Mouse (Mus musculus) CD4-positive, CD25-positive, alpha-beta regulatory T cell, adult 4 months (primary cell): ENCODE measurements at regions not wholly inside any gene's neighbourhood (a gene's known extent, or its start where the extent isn't known, plus 50 kb on each side); places are given as distances from the start of the nearest gene placed in this dataset.

Source experiments
- ATAC-seq: one replicate; pipeline ENCODE4 v1.8.0; 2017

GRCm38 (mm10) chr17:88316213-88316967 lies 124.1 kb upstream of the Foxn2 start:
- peak; percentile 53 for ATAC-seq

DNA sequence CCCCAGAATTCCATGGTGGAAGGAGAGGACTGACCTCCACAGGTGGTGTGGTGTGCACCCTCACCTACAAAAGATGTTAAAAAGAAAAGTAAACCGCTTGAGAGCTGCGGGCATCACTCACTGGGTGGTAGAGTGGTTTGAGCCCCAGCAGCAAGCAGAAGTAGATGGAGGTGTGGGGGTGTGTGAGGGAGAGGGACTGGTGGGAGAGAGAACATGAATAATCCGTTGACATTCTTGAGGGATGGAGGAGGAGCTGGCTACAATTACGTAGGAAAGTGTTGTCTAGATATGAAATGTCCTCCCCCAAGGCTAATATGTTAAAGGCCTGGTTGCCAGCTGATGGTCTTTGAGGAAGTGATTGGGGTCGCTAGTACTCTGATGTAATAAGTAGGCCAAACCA lies 123.2 kb upstream of the Foxn2 start:
- ATAC-seq = no peak

GRCm38 (mm10) chr17:88317806-88318205 lies 122.7 kb upstream of the Foxn2 start:
- ATAC-seq = no peak

DNA sequence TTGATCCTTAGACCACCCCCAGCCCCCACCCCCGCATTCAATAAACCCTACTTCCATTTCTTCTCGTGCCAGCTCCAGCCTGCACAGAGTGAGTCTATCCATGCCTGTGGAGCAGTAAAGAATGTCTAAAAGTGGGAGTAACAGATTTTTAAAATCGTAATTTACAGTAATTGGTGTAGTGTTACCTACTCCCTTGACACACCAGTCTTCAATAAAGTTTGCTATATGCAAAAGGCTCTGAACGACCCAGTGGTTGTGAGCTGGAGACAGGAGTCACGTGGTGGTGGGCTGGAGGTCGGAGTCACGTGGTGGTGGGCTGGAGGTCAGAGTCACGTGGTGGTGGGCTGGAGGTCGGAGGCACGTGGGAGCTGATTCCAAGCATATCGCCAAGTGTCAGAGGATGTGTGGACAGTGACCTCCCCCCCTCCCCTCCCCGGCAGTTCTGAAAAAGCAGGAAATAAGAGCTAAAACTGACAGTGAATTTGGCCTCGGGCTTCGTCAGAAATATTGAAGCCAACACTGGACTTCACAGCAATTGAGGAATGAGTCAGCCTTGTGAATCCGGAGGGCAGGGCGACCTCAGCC lies 122.2 kb upstream of the Foxn2 start:
- ATAC-seq = no peak

GRCm38 (mm10) chr17:88318936-88319335 lies 121.6 kb upstream of the Foxn2 start:
- ATAC-seq = no peak

- no peak for ATAC-seq
Observed at GRCm38 (mm10) chr17:88320686-88321085, 119.8 kb upstream of the Foxn2 start.

DNA sequence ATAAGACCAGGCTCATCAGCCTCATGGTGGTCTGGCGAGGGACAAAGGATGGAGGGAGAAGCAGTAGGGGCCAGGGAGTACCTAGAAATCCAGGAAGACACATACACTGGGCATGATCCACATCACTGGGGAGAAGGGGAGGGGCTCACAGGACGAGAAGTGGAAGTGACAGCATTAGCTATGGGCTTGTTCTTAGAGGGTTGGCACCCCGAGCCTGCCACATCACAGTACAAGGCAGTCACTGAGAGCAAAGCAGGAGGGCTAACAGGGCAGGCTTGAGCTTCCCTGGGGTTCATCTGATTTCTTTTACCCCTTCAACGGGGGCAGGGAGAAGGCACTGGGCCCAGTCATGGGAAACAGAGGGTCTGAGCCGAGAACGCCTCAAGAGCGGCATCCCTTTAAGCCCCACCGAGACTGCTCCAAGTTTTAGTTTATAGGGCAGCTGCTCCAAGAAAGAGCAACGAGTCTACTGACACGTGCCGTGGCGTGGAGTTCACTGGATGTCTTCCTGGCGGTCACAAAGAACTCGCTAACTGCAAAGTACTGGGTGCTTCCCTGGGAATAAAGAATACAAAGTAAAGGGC lies 115.1 kb upstream of the Foxn2 start:
- ATAC-seq = no peak

GRCm38 (mm10) chr17:88325910-88326739 lies 114.4 kb upstream of the Foxn2 start:
- no peak for ATAC-seq

- peak; percentile 73 for ATAC-seq
Observed at GRCm38 (mm10) chr17:88326740-88327123, 113.8 kb upstream of the Foxn2 start.

GRCm38 (mm10) chr17:88327791-88328190 lies 112.7 kb upstream of the Foxn2 start:
- ATAC-seq = no peak

- ATAC-seq = no peak
Observed at GRCm38 (mm10) chr17:88328807-88329206, 111.7 kb upstream of the Foxn2 start.

DNA sequence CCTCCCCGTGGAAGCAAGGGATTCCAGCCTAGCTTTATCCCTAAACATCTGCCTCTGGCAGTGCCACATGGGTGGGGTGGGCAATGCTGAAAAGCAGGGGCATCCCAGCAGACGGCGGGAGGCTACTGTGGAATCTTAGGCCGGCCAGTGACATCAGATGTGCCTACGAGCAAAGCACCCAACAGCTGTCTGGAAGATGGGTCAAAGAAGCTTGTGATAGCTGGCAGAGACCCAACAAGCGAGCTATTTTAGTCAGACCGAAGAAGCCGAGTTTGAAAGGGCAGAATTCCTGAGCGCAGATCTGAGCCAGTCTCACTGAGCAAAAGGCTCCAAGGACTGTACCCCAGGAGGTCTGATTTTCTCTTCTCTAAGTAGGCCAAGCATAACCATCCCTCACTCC lies 110.8 kb upstream of the Foxn2 start:
- ATAC-seq = no peak

DNA sequence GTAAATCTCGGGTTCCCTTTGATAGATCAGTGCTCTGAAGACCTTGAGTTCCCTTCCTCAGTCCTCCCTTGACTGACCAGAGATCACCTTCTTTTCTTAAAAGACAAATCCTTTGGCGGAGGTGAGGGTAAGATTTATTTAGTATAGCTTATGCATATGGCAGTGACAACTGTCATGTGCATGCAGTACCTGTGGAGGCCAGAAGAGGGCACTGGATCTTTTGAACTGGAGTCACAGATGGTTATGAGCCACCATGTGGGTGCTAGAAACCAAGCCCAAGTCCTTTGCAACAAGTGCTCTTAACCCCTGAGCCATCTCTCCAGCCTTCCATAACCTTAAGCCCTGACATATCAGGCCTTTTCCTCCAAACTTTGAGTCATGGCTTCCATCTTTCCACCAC lies 110.4 kb upstream of the Foxn2 start:
- ATAC-seq = no peak

DNA sequence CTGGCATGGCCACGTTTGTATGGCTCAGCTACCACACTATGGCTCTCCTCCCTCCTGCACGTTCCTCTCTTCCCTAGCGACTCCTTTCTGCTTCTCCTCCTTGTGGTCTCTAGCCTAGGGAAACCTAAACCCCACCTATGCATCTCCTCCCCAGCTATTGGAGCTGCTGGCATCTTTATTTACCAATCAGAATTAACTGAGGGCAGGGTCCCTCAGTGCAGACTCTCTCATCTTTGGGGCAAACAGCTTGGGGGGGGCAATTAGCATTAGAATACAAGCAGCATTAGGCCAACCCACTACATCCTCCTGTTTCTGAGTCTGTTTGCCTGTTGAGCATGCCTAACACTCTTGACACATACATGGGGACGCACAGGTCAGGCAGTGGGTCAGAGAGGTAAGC lies 106.7 kb upstream of the Foxn2 start:
- no peak for ATAC-seq

DNA sequence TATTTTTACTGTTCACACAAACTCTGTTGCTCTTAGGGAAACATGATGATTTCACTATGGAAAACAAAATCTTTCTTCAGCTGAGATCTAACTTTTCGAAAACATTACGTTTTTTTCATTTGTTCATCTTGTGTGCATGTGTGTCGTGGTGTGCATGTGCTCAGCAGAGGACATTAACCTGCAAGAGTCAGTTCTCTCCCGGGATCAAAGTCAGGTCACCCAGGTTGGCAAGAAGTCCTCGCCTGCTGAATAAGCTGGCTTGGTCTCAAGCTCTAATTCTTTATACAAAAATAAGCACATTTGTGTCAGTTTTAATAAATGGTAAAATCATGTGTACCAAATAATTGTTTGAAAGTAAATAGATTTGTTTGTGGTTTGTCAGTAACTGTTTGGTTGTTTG lies 105.2 kb upstream of the Foxn2 start:
- ATAC-seq = no peak

GRCm38 (mm10) chr17:88336140-88336769 lies 104.3 kb upstream of the Foxn2 start:
- ATAC-seq = no peak

DNA sequence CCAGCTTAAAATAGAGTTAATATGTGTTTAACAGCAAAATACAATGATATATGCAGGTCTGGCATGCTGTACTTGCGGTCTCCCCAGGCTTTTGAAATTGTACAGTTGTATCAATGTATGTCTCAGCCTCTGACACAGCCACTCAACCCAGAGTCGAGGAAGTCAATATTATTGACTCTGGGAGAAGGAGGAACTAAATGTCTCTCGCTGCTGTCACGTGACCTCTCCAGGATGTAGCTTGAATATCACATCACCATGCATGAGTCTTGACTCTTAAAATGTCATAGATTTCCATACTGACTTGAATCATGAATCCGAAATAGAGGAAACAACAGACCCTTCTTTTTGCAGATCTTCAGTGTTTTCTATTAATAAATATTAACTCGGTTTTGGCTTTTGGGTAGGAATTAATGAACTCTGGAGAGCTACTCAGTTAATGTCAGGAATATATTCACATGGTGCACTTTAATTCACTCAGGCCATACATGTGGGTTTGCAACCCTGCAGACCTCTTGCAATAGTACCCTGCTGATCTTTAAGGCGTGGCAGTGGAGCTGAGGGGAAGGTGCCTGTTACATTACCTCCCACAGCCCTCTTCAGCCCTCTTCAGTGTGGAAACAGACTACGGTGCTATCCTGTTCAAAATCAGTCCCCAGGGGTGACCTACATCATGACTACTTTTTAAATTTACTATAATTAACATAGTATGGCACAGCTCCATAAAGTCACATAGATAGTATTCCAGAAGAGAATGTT lies 102.7 kb upstream of the Foxn2 start:
- peak; percentile 94 for ATAC-seq

DNA sequence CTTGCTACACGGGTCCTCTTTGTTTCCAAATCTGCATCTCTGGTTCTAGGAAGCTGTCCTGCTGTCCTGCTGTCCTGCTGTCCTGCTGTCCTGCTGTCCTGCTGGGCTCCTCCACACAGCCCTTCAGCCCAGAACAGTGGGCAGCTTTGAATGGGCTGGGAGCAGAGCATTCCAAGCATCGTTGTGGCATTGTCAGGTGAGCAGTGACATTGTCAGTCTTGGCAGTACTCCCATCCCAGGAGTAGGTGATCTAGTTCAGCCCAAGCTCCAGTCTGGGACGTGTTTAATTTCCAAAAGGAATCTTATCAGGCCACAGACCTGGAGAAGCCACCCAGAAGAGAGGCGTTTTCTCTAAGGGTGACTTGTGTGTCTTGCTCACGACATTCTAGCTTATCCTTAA lies 99.4 kb upstream of the Foxn2 start:
- no peak for ATAC-seq

DNA sequence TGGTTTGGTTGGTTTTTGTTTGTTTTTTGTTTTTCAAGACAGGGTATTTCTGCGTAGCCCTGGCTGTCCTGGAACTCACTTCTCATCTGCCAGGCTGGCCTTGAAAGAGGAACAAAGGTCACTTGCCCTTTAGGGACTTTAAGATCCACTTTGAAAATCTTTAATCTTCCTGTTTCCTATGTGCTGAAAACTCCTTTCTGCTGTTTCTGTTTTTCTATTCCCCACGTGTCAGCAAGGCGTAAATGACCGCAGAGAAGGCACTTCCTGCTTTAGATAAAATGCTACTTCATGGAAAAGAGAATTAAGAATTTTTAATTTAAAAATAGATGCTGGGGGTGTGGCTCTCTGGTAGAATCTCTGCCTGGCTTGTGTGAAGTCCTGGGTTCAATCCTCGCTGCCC lies 98.9 kb upstream of the Foxn2 start:
- ATAC-seq = no peak

DNA sequence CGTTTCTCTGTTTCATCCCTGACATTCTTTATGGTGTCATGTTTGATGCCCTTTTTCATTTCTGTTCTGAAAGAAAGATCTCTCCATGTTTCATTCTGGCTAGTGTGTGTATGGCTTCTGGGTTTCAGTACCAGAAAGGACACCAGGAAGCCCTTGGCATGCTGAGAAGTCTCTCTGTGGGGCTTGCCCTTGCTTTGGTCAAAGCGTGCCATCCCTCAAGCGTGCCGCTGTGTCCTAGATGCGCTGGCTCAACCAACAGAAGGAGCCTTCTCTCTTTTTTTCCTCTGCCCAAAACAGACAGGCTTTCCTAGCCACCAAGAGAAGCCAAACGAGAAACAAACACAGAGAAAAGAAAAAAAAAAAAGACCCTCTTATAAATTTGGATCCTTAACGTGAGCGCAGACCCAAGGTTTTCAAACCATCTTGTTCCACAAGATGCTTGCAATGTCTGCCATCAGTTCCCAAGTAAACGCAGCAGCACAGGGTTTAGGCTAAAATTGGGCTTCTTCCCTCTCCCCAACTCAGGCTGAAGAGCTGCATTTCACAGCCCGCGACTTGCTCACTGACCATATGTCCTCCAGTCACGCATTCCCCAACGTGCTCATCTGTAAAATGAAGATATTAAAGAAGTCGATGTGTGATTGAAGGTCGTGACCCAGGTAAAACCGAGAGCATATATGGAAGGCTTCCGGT lies 97.3 kb upstream of the Foxn2 start:
- ATAC-seq = no peak

- ATAC-seq = no peak
Observed at GRCm38 (mm10) chr17:88345433-88345832, 95.1 kb upstream of the Foxn2 start.

- no peak for ATAC-seq
Observed at GRCm38 (mm10) chr17:88346896-88347295, 93.6 kb upstream of the Foxn2 start.
